Mouse (Mus musculus): ENCODE measurements around the gene Top1. TPM values are rescaled to one million over a fixed set of nuclear protein-coding genes. Genes with fewer than 3 reads are reported as not detected.

Top1 gene
- polyA plus RNA-seq, 1 experiment = 7.2 TPM

Other genes with a start within 250 kb of the Top1 start
- gene Plcg1, start 85.4 kb downstream of the Top1 start, polyA plus RNA-seq (2012; rRNA removed) = 129 and 150 TPM in 2 replicates
- 12.7 and 13.2 TPM in 2 replicates for gene Zhx3, start 227.1 kb downstream of the Top1 start, polyA plus RNA-seq (2012; rRNA removed)
- gene Lpin3, start 234.8 kb downstream of the Top1 start, polyA plus RNA-seq (2012; rRNA removed) = 18.2 and 20.4 TPM in 2 replicates

Measured in gonadal fat pad, adult 2 months (tissue).